Mouse (Mus musculus): Measurements from ENCODE around the gene Sp2.

Sp2 gene

DNA sequence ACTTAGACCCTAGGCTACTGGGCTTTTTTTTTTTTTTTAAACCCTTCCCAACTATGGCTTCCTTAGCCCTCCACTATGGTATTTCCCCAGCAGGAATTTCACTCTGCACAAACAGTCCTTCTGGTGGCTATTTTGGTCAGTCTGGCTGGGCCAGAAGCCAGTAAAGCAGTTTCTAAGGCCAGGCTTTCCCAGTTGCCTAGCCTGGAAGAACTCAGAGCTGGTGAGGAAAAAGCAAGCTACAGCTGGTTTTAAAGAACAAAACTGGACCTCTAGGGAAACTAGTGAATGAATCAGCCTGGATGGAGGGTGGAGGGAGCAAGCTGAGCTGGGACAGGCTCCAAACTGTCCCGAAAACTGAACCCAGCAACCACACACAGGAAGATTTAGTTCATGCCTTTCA is 13.0 kb downstream of the Sp2 start:
- DNase-seq = peak; percentile 75 to 76

DNA sequence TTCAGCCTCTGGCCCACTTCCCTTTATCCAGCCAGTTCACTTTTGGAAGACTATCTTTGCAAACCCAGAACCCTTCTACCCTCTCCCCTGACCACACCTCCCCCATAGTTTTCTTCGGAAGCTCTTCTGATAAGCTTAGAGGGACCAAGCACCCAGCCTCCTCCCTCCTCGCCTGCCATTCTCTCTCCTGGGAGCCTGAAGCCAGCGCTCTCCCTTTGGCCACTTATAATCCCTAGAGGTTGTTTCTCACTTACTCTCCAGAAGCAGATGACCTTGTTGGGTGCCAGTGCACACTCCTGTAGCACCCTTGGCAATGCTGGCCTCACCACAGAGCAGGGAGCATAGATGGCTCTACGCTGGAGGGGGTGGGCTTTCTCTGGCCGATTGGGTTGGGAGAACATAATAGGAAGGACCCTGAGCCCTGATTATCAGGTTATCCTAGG is 13.5 kb downstream of the Sp2 start:
- no peak for DNase-seq

DNA sequence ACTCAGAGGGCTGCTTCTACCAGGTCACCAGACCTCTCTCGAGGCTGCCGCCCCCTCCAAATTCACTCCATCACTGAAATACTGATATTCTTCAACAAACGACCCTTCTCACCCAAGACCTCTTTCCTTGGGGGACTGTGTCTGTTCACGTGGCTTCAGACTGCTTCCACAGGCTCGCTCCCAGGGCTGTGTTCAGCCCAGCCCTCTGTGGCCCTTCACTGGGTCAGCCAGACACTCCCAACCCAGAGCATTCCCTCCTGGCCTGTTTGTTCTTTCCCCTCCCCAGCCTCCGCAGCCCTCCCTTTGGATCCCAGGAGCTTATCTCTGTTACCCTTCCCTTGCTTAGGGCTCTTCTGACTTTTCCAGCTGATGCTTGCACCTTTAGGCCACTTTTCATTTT is 14.3 kb downstream of the Sp2 start:
- DNase-seq = no peak

DNA sequence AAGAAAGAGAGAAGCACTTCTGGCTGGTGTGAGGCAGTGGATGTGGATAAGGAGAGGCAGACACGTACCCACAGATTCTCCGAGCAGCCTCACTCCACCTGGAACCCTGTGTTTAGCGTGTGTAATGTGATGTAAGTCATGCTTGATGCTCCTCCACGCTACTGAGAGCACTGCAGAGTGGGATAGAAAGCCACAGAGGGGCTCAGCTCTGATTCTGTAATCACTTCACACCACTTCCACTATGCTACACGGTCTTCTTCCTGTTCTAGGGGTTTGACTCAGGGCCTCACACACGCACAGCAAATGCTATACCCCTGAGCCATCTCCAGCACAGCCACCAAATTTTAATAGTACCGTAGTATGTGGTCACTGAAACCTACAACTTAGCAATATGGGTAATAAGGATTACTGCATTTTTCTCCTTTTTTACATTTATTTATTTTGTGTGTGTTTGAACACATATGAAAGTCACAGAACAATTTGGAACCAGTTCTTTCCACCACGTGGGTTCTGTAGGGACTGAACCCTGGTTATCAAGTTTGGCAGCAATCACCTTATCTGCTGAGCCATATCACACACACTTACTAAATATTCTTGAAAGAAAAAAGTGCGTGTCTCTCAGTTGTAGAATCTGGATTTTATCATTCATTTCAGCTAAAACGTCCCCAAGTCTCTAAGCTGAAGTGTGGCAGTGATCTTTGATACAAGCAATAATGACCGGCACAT is 15.1 kb downstream of the Sp2 start:
- DNase-seq = no peak

- DNase-seq = no peak
Observed at GRCm38 (mm10) chr11:96966914-96967543, 15.7 kb downstream of the Sp2 start.

DNA sequence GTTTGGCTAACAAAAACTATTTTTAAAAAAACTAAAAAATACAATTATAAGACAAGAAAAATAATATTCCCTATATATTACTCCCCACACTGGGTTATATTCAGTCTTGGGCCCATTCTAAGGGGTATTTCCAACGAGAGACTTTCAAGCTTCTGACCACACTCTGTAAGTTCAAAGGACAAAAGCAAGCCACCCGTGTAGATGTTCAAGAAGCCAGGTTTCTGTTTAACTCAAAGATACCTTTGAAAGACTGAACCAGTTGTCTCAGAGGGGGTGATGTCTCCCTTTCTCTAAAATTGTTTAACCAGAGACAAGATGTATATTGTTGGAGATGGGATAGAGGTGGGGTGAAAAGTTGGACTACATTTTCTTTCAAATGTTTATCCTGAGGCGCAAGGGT is 16.6 kb downstream of the Sp2 start:
- DNase-seq = no peak

DNA sequence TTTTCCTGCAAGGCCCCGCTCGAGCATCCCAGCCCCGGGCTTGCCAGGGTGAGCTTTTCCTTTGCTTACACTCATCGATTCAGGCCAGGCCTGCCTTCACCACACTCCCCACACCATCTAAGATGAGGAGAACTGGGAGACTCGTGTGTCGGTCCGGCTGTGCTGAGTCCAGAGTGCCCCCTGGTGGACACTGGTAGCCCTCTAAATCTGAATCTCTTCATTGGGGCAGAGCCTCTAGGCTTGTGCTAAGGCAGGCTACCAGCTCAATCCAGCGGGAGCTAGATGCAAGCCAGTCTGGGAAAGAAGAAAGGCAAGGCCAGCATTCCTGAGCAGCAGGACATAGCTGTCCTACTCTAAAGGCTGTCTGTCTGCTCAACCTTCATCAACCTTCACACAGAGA is 19.2 kb downstream of the Sp2 start:
- peak; percentile 94 to 95 for DNase-seq

GRCm38 (mm10) chr11:96957061-96957805 is 25.5 kb downstream of the Sp2 start:
- no peak for DNase-seq

GRCm38 (mm10) chr11:96956009-96956724 is 26.6 kb downstream of the Sp2 start:
- DNase-seq = peak; percentile 52 to 63

DNA sequence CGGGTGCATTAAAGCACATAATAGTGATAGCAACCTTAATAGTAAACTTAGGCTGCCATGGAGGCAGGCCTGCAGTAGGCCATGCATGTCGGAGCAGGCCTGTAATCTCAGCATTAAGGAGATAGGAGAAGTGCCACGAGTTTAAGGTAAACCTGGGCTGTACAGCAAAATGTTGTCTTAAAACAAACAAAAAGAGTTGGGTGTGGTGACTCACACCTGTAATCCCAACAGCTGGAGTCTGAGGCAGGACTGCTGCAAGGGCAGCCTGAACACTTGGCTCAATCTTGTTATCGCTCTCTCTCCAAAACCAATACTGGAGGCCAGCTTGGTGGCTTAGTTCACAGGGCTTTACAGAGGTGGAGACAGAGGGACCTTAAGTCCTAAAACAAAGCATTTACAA is 27.7 kb downstream of the Sp2 start:
- no peak for DNase-seq

- no peak for DNase-seq
Observed at GRCm38 (mm10) chr11:96952896-96953295, 29.9 kb downstream of the Sp2 start.

DNA sequence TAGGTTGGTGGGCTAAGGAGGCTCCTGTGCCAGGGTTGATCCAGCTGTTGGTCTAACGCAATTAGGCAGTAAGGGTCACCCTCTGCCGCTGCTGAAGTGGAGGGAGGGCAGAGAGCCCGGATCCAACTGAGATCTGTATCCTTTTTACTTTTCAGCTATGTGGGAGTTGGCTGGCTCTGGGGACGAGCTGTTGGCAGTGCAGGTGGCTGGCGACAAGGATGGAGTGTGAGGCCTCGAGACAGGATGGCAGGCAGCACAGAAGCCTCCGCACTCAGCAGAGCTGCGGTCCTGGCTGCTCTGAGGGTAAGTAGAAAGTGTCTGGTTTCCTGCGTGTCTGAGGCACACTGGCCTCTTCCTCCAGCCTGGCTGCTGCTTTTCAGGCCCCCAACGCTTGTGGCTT is 30.3 kb downstream of the Sp2 start:
- DNase-seq = no peak

DNA sequence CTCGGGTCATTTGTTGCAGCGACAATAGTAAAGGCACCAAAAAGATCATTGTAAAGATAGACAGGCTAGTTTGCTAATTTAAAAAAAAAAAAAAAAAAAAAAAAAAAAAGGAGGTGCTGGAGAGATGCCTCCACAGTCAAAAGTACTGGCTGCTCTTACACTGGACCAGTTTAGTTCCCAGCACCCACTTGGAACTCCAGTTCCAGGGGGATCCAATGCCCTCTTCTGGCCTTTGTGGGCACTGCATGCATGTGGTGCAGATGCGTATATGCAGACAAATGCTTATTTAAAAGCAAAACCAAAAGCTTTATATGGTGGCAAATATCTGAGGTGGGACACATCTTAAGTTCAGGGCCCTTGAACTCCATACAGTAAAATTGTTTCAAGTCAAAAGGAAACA is 32.0 kb downstream of the Sp2 start:
- peak in 1 of 2 experiments; percentile 35 for DNase-seq

- no peak for DNase-seq
Observed at GRCm38 (mm10) chr11:96947849-96948248, 34.9 kb downstream of the Sp2 start.

DNA sequence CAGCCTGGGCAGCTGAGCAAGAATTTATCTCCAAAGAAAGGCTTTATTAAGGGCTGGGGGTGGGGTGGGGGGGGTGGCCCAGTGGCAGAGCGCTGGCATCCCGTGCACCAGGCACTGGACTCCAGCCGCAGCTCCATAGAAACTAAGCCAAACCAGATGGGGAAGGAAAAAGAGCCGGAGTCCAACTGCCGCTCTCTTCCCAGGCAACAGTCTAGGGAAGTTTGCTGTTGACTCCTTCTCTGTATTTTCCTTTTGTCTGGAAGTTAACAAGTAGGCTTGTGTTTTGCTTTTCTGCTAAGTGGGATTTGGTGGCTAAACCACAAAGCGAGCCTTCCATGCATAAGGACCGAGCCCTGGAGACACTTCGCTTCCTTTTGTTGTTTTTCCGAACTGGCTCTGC is 36.3 kb downstream of the Sp2 start:
- DNase-seq = no peak

DNA sequence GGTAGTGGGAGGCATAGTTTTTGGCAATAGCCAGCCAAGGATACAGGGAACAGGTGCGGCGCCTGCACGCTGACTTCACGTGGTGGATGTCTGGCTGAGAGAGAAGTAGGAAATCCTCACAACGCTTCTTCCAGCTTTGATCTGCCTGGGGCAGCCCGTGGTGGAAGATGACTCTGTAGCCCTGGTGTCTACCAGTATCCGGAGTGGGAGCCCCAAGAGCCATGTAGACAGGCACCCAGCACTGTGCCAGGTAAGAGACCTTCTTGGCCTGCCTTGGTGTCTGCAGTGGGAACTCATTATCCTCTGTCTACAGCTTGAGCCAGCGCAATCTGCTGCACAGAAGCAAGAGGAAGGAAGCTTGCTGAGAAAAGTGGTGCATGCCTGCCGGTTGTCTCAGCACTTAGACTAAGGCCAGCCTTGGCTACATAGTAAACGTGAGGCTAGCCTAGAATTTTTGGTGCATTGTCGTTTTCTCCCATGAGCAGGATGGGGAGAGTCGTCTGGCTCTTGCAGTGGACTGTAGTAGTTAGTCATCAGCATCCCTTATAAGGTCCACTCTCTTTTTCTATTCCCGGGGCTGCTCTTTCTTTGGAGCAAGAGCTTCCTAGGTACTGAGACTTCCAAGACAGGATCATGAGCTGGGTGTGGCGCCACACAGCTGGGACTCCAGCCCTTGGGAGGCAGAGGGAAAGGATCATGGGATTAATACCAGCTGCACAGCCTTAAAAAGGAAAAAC is 37.7 kb downstream of the Sp2 start:
- DNase-seq = peak in 1 of 2 experiments; percentile 24

DNA sequence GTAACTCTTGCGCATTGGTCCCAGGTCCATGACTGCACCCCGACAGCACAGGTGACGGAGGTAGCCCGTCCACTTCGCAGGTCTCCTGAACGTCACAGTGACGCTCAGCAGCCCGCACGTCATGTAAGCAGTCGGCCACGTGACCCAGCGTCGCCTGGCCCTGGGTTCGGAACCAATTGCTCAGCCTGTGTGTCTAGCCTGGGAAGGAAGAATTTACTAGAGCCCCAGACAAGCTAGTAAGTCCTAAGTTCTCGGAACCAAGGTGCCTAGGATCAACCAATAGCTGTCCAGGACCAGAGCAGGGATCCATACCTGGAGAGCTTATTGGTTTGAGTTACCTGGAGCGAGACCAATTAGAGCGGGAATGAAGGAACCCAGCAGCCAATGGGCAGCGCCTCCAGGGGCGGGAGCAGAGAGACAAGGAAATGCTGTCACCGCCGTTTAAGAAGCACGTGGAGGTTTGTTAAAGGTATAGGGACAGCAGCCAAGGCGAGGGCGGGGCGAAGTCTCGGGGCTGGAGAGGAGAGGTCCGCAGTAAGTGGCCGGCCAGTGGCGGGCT is 38.9 kb downstream of the Sp2 start, which contains the start of gene Pnpo:
Pnpo (minus strand) TSS at position 241 of the 559 bp plus-strand sequence.
- peak; percentile 95 to 96 for DNase-seq

- DNase-seq = no peak
Observed at GRCm38 (mm10) chr11:96941989-96942590, 40.7 kb downstream of the Sp2 start.

DNA sequence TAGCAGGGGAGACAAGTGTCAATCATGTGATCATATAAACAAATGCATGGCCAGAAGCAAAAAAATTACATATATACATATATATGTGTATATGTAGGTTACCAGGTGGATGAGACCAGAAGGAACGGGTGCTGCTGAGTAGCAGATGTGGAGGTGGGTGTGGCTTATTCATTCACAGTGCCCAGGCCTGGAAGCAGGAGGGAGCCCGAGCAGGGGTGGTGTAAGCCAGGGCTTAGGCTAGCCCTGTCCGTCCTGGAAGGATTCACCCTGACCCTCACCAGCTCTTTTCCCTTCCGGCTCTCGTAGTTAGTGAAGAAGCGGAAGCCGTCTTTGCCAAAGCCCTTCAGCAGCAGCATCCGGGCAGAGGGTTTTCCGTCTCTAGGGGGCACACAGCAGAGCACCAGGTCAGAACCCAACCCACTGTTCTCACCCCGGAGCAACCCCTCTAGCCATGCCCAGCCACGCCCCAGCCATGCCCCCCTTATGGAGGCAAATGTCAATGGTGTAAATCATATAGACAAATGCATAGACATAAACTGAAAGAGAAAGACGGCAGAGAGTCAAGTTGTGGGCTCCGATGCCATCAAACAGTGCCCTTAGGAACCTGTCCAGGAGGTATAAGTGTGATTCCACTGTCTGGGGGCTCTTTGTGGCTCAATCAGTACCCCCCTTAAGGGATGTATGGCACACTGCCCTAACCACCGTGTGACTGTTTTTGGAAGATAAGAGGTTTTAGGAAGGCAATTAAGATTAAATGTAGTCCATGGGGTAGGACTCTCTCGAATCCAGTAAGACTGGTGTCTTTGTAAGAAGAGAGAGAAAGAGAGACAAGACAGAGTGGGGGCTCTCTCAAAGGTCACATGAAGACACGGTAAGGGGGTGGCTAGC is 41.9 kb downstream of the Sp2 start:
- no peak for DNase-seq

GRCm38 (mm10) chr11:96938426-96938800 is 44.3 kb downstream of the Sp2 start:
- DNase-seq = no peak
